Mouse (Mus musculus) liver, adult 2 months (tissue): Measurements from ENCODE around the gene Dohh.

ENCODE experiments used
- CTCF ChIP-seq: fragments of 200-500 bp; IDR thresholded peaks from 2 replicates; pipeline ENCODE4 v1.5.1; 2011; ENCODE audit warnings: low read depth, low read length, control low read depth
- POLR2A ChIP-seq: fragments of 200-500 bp; IDR thresholded peaks from 2 replicates; pipeline ENCODE4 v1.6.1; 2011; ENCODE audit warnings: low read length, control low read depth; ENCODE audit not compliant: insufficient read depth; ENCODE audit errors: extremely low read depth

DNA sequence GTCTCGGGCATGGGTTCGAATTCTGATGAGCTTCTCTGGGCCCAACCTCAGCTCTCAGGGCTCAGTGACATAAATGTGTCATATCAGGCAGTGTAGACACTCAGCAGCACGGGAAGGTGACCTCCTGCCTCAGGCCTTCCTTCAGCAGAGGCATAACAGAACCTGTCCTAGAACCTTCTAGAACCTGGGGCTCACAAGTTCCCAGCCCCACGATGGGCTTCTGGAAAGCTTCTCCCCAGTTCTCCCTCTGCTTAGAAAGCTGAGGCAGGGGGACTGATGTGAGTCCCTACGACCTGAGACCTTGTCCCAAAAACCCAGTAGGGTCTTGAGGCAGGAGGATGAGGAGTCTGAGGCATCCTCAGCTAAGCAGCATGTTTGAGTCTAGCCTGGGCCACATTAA, 30.9 kb downstream of the Dohh start:
- TF ChIP-seq CTCF = no peak
- no peak for TF ChIP-seq POLR2A
